10 mouse cellular contexts compared by ENCODE assay signal in the genomic region with DNA sequence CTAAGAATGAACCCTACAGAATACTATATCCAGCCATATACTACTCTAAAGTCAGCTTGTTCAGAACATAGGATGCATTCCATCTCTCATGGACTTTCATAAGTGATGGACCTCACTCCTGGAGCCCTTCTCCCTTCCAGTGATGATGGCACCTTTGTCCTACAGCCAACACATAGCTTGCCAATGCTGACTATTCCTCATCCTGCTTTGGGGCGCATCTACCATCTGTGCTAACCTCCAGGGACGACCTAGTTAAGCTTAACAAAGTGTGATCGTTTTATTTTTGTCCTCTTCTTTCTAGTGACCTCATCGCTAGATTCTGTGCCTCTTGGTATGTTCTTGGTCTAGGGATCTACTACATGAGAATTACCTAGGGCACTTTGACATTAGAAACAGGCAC.
"Had no signal": no experiment of that assay in that cellular context is flagged by ENCODE, and none has a peak within 500 bp of the region (broad histone marks: within the 10 kb centered on the region; RNA-seq: fewer than 3 reads in every experiment).

No protein-coding gene starts in this region.

- DNase-seq: kidney, postnatal 10 days; kidney, postnatal 4 days; left cerebral cortex, postnatal 4 days; lung, adult 2 months; lung, postnatal 10 days; retina, postnatal 1 day; right cerebral cortex, postnatal 4 days; spleen, adult 18-20 months; thymus, adult 18-20 months; thymus, postnatal 25 days had no signal
